ENCODE assay signal across 15 mouse cellular contexts in the genomic region with DNA sequence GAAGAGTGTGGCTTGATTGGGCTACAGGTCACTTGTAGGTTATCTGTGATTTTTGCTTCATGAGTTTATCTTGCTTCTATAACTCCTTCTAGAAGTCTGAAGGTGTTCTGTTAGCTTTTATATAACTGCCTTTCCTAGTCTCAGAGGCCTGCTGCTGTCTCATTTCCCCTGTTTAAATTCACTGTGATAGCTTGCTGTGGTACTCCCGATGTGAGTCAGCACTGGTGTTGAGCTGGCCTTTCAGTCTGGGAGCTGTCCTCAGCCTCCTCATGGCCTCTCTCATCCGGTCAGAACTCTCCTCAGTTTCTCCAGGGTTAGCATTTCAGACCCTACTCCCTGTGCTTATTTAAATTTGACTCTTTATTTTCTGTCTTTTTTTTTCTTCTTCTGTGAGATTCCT.
"Had no signal": no experiment of that assay in that cellular context is flagged by ENCODE, and none has a peak within 500 bp of the region (broad histone marks: within the 10 kb centered on the region; RNA-seq: fewer than 3 reads in every experiment).

No protein-coding gene starts in this region.

- ATAC-seq: lung, postnatal 0 days; midbrain, embryonic 15.5 days had no signal

- H3K27me3 ChIP-seq: liver, embryonic 15.5 days; midbrain, embryonic 15.5 days; neural tube, embryonic 12.5 days; stomach, embryonic 15.5 days had no signal

- H3K9ac ChIP-seq: liver, embryonic 15.5 days; midbrain, embryonic 15.5 days; neural tube, embryonic 12.5 days; stomach, embryonic 15.5 days had no signal

- H3K36me3 ChIP-seq: limb, embryonic 10.5 days; liver, embryonic 15.5 days; midbrain, embryonic 15.5 days; neural tube, embryonic 12.5 days; stomach, embryonic 15.5 days had no signal

- DNase-seq: kidney, postnatal 36 days; lung, adult 2 months; lung, postnatal 36 days; right cerebral cortex, postnatal 14 days; thymus, adult 2 months; thymus, postnatal 36 days had no signal

- H3K4me1 ChIP-seq: midbrain, embryonic 15.5 days; stomach, embryonic 15.5 days had no signal

- H3K9me3 ChIP-seq: limb, embryonic 10.5 days; liver, embryonic 15.5 days; midbrain, embryonic 15.5 days; neural tube, embryonic 12.5 days; stomach, embryonic 15.5 days had no signal

- H3K4me2 ChIP-seq: liver, embryonic 11.5 days; liver, embryonic 15.5 days; midbrain, embryonic 11.5 days; midbrain, embryonic 15.5 days; neural tube, embryonic 12.5 days; stomach, embryonic 15.5 days had no signal

- H3K4me3 ChIP-seq: limb, embryonic 10.5 days; liver, embryonic 15.5 days; midbrain, embryonic 15.5 days; neural tube, embryonic 12.5 days; stomach, embryonic 15.5 days had no signal

- H3K27ac ChIP-seq: kidney, postnatal 0 days; limb, embryonic 10.5 days; liver, embryonic 15.5 days; midbrain, embryonic 15.5 days; neural tube, embryonic 12.5 days; stomach, embryonic 15.5 days had no signal
